Mouse (Mus musculus): Measurements from ENCODE around the gene Ccdc38.
"Not testable (repeated sequence)": the region's sequence is repeated elsewhere in the genome, so short reads cannot be mapped to it uniquely, and the experiment has no call there.

Ccdc38 gene

DNA sequence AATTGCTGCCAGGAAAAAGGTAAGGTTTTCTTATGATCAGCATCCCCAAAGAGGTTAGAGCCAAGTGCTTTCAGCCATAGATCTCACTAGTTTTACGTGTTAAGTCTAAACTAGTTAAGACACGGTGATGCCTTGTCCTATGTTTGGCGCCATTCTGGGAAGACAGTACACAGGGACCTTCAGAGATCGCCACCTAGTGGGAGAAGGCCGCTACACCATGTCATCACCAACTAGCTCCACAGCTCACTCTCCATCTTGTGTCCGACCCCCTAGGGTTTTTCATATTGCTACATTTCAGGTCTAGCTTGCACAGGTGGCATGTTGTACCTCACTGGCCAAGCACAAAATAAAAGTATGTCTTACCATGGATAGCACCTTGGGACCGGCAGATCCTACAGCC lies 8.6 kb downstream of the Ccdc38 start:
- peak; percentile 91 for DNase-seq (ENCODE audit: low read depth, low spot score)

DNA sequence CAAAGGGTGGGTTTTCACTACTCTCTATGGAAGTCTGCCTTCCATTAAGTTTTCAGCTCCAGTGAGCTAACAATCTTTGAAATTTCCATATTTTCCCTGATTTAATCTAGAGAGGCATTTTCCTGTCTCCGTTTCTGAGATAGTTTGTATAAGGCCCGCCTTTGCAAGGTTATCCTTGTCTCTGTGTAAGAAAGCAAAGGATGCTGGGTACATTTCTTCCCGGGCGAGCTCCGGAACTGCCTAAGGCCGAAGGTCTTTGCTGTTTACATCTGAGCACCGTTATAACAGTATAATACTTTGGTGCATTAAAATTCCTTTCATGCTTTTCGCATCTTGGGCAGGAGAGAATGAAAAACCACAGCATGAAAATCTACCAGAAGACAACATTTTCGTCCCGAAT lies 9.4 kb downstream of the Ccdc38 start:
- DNase-seq (ENCODE audit: low read depth, low spot score), result no peak

GRCm38 (mm10) chr10:93552596-93552995 lies 12.2 kb downstream of the Ccdc38 start:
- DNase-seq (ENCODE audit: low read depth, low spot score), result no peak

GRCm38 (mm10) chr10:93557971-93558370 lies 17.5 kb downstream of the Ccdc38 start:
- not testable (repeated sequence) for DNase-seq (ENCODE audit: low read depth, low spot score)

- no peak for DNase-seq (ENCODE audit: low read depth, low spot score)
Measured at GRCm38 (mm10) chr10:93559786-93560185, 19.4 kb downstream of the Ccdc38 start.

DNA sequence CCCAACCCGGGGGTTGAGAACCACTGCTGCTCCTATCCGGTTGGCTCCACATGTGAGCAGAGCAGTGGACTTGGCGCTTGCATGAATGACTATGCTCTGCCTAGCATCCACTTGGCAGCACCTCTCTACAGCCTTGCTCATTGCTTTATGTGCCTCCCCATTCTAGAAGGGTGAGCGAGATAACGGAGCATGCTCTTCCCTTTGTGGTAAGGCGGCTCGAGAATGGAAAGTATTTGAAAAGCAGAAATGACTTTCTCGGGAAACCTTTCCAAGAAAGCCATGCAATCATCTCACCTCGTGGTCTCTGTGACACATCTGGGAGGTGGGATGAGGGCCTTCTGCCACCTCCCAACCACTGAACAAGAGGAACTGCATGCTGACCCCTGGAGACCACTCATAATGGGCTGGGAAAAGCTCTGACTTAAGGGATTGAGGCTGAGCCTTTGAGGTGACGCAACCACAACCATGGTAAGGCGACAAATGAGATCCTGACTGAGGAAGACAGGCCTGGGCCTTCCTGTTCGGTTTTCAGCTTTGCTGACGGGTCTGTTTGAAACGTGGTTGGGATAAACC lies 24.2 kb downstream of the Ccdc38 start:
- DNase-seq (ENCODE audit: low read depth, low spot score), result no peak

DNA sequence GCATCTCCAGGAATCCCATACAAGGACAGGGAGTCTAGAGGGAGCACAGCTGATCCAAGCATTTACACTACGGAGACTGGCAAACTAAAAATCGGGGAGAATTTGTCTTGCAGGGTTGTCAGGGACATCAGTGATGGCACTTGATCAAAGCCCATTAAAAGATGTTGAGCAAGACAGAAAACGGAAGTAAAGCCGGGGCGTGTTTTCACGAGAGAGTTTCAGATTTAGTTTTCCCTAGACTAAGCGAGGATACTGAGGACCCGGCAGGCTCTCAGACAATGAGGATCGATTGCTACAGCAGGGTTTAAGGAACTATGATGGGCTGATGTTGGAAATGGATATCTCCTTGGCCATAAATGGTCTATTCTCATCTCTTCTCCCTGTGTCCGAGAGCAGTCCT lies 26.6 kb downstream of the Ccdc38 start:
- DNase-seq (ENCODE audit: low read depth, low spot score), result no peak

- DNase-seq (ENCODE audit: low read depth, low spot score), result no peak
Measured at GRCm38 (mm10) chr10:93567841-93568566, 27.6 kb downstream of the Ccdc38 start.

DNA sequence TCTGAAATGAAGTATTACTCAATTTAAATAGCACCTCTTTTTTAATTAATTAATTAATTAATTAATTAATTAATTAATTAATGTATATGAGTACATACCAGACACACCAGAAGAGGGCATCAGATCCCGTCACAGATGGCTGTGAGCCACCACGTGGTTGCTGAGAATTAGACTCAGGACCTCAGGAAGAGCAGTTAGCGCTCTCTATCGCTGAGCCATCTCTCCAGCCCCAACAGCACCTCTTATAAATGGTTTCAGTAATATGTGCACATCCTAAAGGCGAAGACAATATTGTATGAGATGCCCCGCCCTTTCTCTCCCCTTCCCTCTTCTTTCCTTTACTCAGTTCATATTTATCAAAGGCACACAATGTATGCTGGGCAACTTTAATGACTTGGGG lies 28.2 kb downstream of the Ccdc38 start:
- DNase-seq (ENCODE audit: low read depth, low spot score), result no peak

GRCm38 (mm10) chr10:93572209-93572608 lies 31.8 kb downstream of the Ccdc38 start:
- no peak for DNase-seq (ENCODE audit: low read depth, low spot score)

- no peak for DNase-seq (ENCODE audit: low read depth, low spot score)
Measured at GRCm38 (mm10) chr10:93574966-93575365, 34.5 kb downstream of the Ccdc38 start.

GRCm38 (mm10) chr10:93575960-93576359 lies 35.5 kb downstream of the Ccdc38 start:
- no peak for DNase-seq (ENCODE audit: low read depth, low spot score)

GRCm38 (mm10) chr10:93577271-93577886 lies 36.9 kb downstream of the Ccdc38 start:
- DNase-seq (ENCODE audit: low read depth, low spot score), result peak; percentile 89

GRCm38 (mm10) chr10:93588796-93589195 lies 48.4 kb downstream of the Ccdc38 start:
- DNase-seq (ENCODE audit: low read depth, low spot score), result no peak

- DNase-seq (ENCODE audit: low read depth, low spot score), result peak; percentile 95
Measured at GRCm38 (mm10) chr10:93589281-93589848, 48.9 kb downstream of the Ccdc38 start, which contains the start of gene Snrpf. Gene Snrpf, minus strand, starts transcription at chr10:93589706.

GRCm38 (mm10) chr10:93592456-93592855 lies 52.0 kb downstream of the Ccdc38 start:
- DNase-seq (ENCODE audit: low read depth, low spot score), result peak; percentile 63

GRCm38 (mm10) chr10:93594022-93594482 lies 53.6 kb downstream of the Ccdc38 start:
- DNase-seq (ENCODE audit: low read depth, low spot score), result peak; percentile 94

DNA sequence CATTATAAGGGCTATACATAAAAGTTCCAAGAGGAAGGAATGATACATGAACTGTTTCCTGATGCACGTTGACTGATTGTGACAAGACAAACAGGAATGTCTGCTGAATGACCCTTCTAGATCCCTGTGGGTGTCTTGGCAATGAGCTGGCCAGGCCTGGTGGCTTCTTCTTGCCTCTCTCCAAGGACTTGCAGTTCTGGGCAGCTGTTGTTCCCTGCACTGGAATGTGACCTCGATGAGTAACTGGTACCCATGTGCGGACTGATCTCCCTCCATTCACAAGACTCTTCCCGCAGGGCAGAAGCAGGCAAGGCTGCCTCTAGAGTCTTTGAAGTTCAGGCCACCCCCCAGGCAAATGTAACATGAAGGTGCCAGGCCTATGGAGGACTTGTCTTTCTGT lies 55.4 kb downstream of the Ccdc38 start:
- no peak for DNase-seq (ENCODE audit: low read depth, low spot score)

DNA sequence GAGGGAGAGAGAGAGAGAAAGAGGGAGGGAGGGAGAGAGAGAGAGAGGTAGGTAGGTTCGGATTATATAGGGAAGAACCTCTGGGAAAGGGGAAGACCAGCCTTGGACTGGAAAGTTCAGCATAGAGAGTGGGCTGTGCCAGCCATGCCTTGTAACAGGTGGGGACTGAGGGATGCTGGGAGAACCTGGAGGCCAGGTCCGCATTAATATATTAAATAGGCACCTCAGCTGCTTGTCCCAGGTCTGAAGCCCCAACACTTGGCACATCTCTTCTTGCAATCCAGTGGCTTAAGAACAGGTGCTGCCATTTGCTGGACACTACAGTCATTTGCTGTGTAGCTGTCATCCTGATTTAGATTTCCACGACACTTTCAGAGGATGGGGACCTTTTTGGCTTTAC lies 56.2 kb downstream of the Ccdc38 start:
- DNase-seq (ENCODE audit: low read depth, low spot score), result no peak

- DNase-seq (ENCODE audit: low read depth, low spot score), result no peak
Measured at GRCm38 (mm10) chr10:93602309-93602708, 61.9 kb downstream of the Ccdc38 start.

- DNase-seq (ENCODE audit: low read depth, low spot score), result peak; percentile 27
Measured at GRCm38 (mm10) chr10:93603256-93603655, 62.8 kb downstream of the Ccdc38 start.

GRCm38 (mm10) chr10:93606326-93606725 lies 65.9 kb downstream of the Ccdc38 start:
- no peak for DNase-seq (ENCODE audit: low read depth, low spot score)

Measured in CD4-positive, CD25-positive, alpha-beta regulatory T cell, adult 2 months (primary cell).